Mouse (Mus musculus) embryonic facial prominence, embryonic 14.5 days (tissue): ENCODE results near the gene Gm973. TPM values are rescaled to one million over a fixed set of nuclear protein-coding genes. Genes with fewer than 3 reads are reported as not detected.

Experiments used
- ATAC-seq: fragments of 200-750 bp; cut with Nextera tagmentation; 2 replicates; pipeline ENCODE4 v1.8.0; 2017; ENCODE audit warnings: low read depth, moderate number of reproducible peaks, moderate TSS enrichment
- DNase-seq: peaks from one replicate; pipeline ENCODE4 v3.0.0-alpha.2; 2015; ENCODE audit warnings: low spot score
- H3K27ac ChIP-seq: fragments of 300-500 bp; sonication (generic); replicated peaks from 2 replicates; pipeline ENCODE4 v1.5.1; 2014; ENCODE audit warnings: low read depth, mild to moderate bottlenecking, low read length, moderate library complexity
- H3K27me3 ChIP-seq: fragments of 300-500 bp; sonication (generic); replicated peaks from 2 replicates; pipeline ENCODE4 v1.6.1; 2014; ENCODE audit warnings: low read length; ENCODE audit not compliant: control insufficient read depth, insufficient read depth
- H3K36me3 ChIP-seq: fragments of 300-500 bp; sonication (generic); 2 replicates; pipeline ENCODE4 v1.6.1; 2014; ENCODE audit warnings: low read length, mixed read lengths; ENCODE audit not compliant: control insufficient read depth, insufficient read depth
- H3K4me1 ChIP-seq: fragments of 300-500 bp; sonication (generic); 2 replicates; pipeline ENCODE4 v1.6.1; 2014; ENCODE audit warnings: antibody characterized with exemption, low read length; ENCODE audit not compliant: control insufficient read depth, insufficient read depth
- H3K4me2 ChIP-seq: fragments of 300-500 bp; sonication (generic); 2 replicates; pipeline ENCODE4 v1.6.1; 2014; ENCODE audit warnings: low read depth, mild to moderate bottlenecking, low read length, moderate library complexity, mixed read lengths
- H3K4me3 ChIP-seq: fragments of 300-500 bp; sonication (generic); 2 replicates; pipeline ENCODE4 v1.5.1; 2014; ENCODE audit warnings: low read depth, mild to moderate bottlenecking, low read length
- H3K9ac ChIP-seq: fragments of 300-500 bp; sonication (generic); 2 replicates; pipeline ENCODE4 v1.6.1; 2014; ENCODE audit warnings: low read depth, mild to moderate bottlenecking, low read length, moderate library complexity, mixed read lengths
- H3K9me3 ChIP-seq: fragments of 300-500 bp; sonication (generic); 2 replicates; pipeline ENCODE4 v1.6.1; 2016; ENCODE audit warnings: low read length; ENCODE audit not compliant: control insufficient read depth
- WGBS: fragments of 180-500 bp; shearing (Covaris S2); extraction: QIAGEN DNeasy Blood & Tissue Kit; methylation state at CpG from one replicate; pipeline ENCODE4 v1.1.7; 2014; 5-methylcytosine and 5-hydroxymethylcytosine counted together
- polyA plus RNA-seq: library from polyadenylated mRNA; unstranded; fragments of >200 nt; fragmentation: Nextera tagmentation; extraction: Ambion mirVana; gene quantifications from 2 replicates; pipeline ENCODE4 v1.2.1, GENCODE M21; 2014

The Gm973 gene
- polyA plus RNA-seq, 1 experiment from 2014 or later, result 5.9 TPM

GRCm38 (mm10) chr1:59481456-59482291, 34.4 kb upstream of the Gm973 start:
- WGBS, result under 1% methylated on average over 41 of the region's 57 CpGs
- H3K27ac ChIP-seq, result peak overlapping the region; percentile 98

GRCm38 (mm10) chr1:59482331-59482695, 33.8 kb upstream of the Gm973 start, which contains the start of gene Fzd7:
Fzd7 (plus strand) TSS chr1:59482424.
- Histone ChIP-seq H3K36me3 (peaks cover 15% of the 10 kb centered on the region), H3K27ac (peak within 1 kb of the TSS; percentile 98), H3K4me2 (peak within 1 kb of the TSS; percentile 99), H3K4me1 (peaks cover 33% of the 10 kb centered on the region), H3K9ac (peak within 1 kb of the TSS; percentile 95), H3K9me3 (no peaks in the 10 kb centered on the region), H3K27me3 (no peaks in the 10 kb centered on the region), H3K4me3 (peak within 1 kb of the TSS; percentile 73)
- ATAC-seq (peak; percentile 17), DNase-seq (peak; percentile 69)
- 0% methylated on average over 13 of the region's 35 CpGs for WGBS

More at GRCm38 (mm10) chr1:59481456-59482291, 34.4 kb upstream of the Gm973 start:
- H3K4me1 ChIP-seq, result peaks cover 27% of the 10 kb centered on the region
- H3K4me3 ChIP-seq, result peak overlapping the region; percentile 73
- H3K9me3 ChIP-seq, result no peaks in the 10 kb centered on the region
- peak; percentile 94 for ATAC-seq
- no peaks in the 10 kb centered on the region for H3K27me3 ChIP-seq
- H3K36me3 ChIP-seq, result peaks cover 10% of the 10 kb centered on the region
- H3K4me2 ChIP-seq, result peak overlapping the region; percentile 99
- DNase-seq, result peak; percentile 100
- H3K9ac ChIP-seq, result peak overlapping the region; percentile 95

- peaks cover 39% of the 10 kb centered on the region for H3K4me1 ChIP-seq
Observed at GRCm38 (mm10) chr1:59482696-59483520, 33.2 kb upstream of the Gm973 start.

GRCm38 (mm10) chr1:59483521-59484245, 32.4 kb upstream of the Gm973 start:
- Histone ChIP-seq H3K4me1 (peaks cover 46% of the 10 kb centered on the region), H3K4me3 (peak overlapping the region; percentile 73), H3K9me3 (no peaks in the 10 kb centered on the region), H3K9ac (peak overlapping the region; percentile 95), H3K4me2 (peak overlapping the region; percentile 99), H3K27ac (peak overlapping the region; percentile 97), H3K36me3 (peaks cover 22% of the 10 kb centered on the region), H3K27me3 (no peaks in the 10 kb centered on the region)
- WGBS, result under 1% methylated on average over 44 of the region's 46 CpGs
- ATAC-seq (peak; percentile 48), DNase-seq (peak; percentile 92)

More at GRCm38 (mm10) chr1:59482696-59483520, 33.2 kb upstream of the Gm973 start:
- Histone ChIP-seq H3K4me3 (peak overlapping the region; percentile 73), H3K4me2 (peak overlapping the region; percentile 99), H3K9me3 (no peaks in the 10 kb centered on the region), H3K27me3 (no peaks in the 10 kb centered on the region), H3K27ac (peak overlapping the region; percentile 97), H3K36me3 (peaks cover 21% of the 10 kb centered on the region), H3K9ac (peak overlapping the region; percentile 95)
- ATAC-seq, result peak; percentile 1; the same call in 1 of the 2 replicates
- DNase-seq, result peak; percentile 25
- under 1% methylated on average over 54 of the region's 88 CpGs for WGBS

GRCm38 (mm10) chr1:59484314-59484713, 31.8 kb upstream of the Gm973 start:
- Histone ChIP-seq H3K4me3 (peak overlapping the region; percentile 73), H3K4me2 (peak overlapping the region; percentile 99), H3K9ac (peak overlapping the region; percentile 95), H3K27ac (peak overlapping the region; percentile 97), H3K9me3 (no peaks in the 10 kb centered on the region), H3K27me3 (no peaks in the 10 kb centered on the region), H3K4me1 (peaks cover 49% of the 10 kb centered on the region), H3K36me3 (peaks cover 26% of the 10 kb centered on the region)
- WGBS, result under 1% methylated on average over 21 of the region's 21 CpGs
- no peak for ATAC-seq
- DNase-seq, result no peak

- DNase-seq, result peak; percentile 55
Observed at GRCm38 (mm10) chr1:59484791-59485785, 31.0 kb upstream of the Gm973 start.

GRCm38 (mm10) chr1:59485803-59486202, 30.3 kb upstream of the Gm973 start:
- peak overlapping the region; percentile 97 for H3K27ac ChIP-seq
- no peaks in the 10 kb centered on the region for H3K9me3 ChIP-seq
- H3K4me1 ChIP-seq, result peaks cover 38% of the 10 kb centered on the region
- no peaks in the 10 kb centered on the region for H3K27me3 ChIP-seq
- H3K36me3 ChIP-seq, result peaks cover 35% of the 10 kb centered on the region
- ATAC-seq, result no peak
- H3K4me2 ChIP-seq, result peak overlapping the region; percentile 99
- H3K9ac ChIP-seq, result peak overlapping the region; percentile 95
- no peak for DNase-seq
- peak overlapping the region; percentile 73 for H3K4me3 ChIP-seq
- WGBS, result 33% methylated on average over 4 of the region's 4 CpGs

More at GRCm38 (mm10) chr1:59484791-59485785, 31.0 kb upstream of the Gm973 start:
- Histone ChIP-seq H3K27me3 (no peaks in the 10 kb centered on the region), H3K4me3 (peak overlapping the region; percentile 73), H3K36me3 (peaks cover 31% of the 10 kb centered on the region), H3K9me3 (no peaks in the 10 kb centered on the region), H3K4me2 (peak overlapping the region; percentile 99), H3K9ac (peak overlapping the region; percentile 95), H3K4me1 (peaks cover 44% of the 10 kb centered on the region), H3K27ac (peak overlapping the region; percentile 97)
- 5% methylated on average over 16 of the region's 16 CpGs for WGBS
- no peak for ATAC-seq
